Mouse (Mus musculus) Muller cell, postnatal 12 days (primary cell): ENCODE measurements around the gene Olfr707.
"Not testable (repeated sequence)": the region's sequence is repeated elsewhere in the genome, so short reads cannot be mapped to it uniquely, and the experiment has no call there.

ENCODE experiments used
- DNase-seq: peaks from one replicate; pipeline ENCODE4 v3.0.0-alpha.2; 2015; ENCODE audit errors: inconsistent ontology term

Olfr707 gene

GRCm38 (mm10) chr7:106901141-106901540, at the start of gene Olfr707:
Olfr707 (minus strand) TSS chr7:106901241.
- not testable (repeated sequence) for DNase-seq

- no peak for DNase-seq
Measured at GRCm38 (mm10) chr7:106948212-106948611, 47.2 kb upstream of the Olfr707 start, which contains the start of gene Olfr710. Olfr710 (minus strand) TSS chr7:106948312.

DNA sequence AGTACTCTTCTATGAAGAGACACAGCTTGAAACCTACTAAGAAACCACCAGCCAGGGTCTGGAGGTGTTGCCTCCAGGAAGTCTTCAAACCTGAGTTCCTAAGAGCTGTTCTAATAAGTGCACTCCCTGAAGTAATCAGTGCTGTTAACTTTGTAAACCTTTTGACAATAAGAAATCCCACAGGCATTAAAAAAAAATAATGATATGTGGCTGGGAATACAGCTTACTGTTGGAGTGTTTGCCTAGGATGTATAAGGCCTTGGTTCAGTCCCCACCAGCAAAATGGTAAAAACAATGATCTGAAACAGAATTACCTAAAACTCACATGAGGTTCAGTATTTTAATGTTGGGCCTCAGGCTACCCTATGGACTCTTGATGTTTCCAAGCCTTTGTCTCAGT, 31.1 kb upstream of the Olfr707 start, which contains the start of gene Olfr709-ps1:
TSS of gene Olfr709-ps1 (minus strand) at position 101 of the 400 bp plus-strand sequence.
- no peak for DNase-seq

GRCm38 (mm10) chr7:106920961-106921360, 19.9 kb upstream of the Olfr707 start:
- DNase-seq: not testable (repeated sequence)

GRCm38 (mm10) chr7:106907676-106908075, 6.6 kb upstream of the Olfr707 start, which contains the start of gene Olfr1532-ps1:
Olfr1532-ps1 (plus strand) TSS chr7:106908001.
- no peak for DNase-seq

DNA sequence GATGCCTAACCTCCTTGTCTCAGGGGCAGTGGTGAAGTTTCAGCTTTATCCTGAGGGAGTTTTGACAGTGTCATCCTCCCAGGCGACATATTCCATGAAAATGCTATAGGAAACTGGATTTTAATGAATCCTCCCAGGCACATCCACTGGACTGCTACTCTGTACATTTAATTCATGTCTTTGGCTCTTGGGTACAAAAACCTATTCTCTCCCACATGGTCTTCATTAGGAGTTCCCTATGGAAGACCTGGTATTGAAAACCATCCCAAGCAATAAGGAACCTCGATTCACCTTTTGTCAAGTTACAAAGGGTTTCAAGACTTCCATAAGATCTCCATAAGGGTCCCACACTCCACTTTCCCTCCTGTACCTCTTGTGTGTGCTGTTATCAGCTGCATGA, 13.0 kb downstream of the Olfr707 start, which contains the start of gene Olfr706:
TSS of gene Olfr706 (minus strand) at position 101 of the 400 bp plus-strand sequence.
- no peak for DNase-seq

DNA sequence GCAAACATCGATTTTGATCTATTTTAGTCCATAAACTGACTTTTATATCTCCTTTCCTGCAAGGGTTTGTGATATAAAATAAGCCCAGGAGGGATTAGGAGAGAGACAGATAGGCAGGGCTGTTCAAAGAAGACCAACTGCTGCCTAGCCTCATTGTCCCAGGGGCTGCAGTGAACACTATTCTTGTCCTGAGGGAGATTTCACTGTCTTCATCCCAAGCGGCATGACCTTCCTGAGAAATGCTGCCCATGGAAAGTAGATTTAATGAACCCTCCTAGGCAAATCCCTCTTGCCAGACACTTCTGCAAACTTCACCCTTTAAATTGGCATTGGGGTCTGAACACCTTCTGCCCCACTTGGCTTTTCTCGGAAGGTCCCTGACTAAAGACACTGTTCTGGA, 24.2 kb downstream of the Olfr707 start, which contains the start of gene Olfr705:
TSS of gene Olfr705 (minus strand) at position 101 of the 400 bp plus-strand sequence.
- DNase-seq: no peak

GRCm38 (mm10) chr7:106862885-106863284, 38.2 kb downstream of the Olfr707 start, which contains the start of gene Olfr704:
Olfr704 (plus strand) TSS chr7:106863185.
- DNase-seq: no peak

- no peak for DNase-seq
Measured at GRCm38 (mm10) chr7:106843060-106843459, 58.0 kb downstream of the Olfr707 start, which contains the start of gene Olfr703. Olfr703 (plus strand) TSS chr7:106843360.
